Mouse (Mus musculus) layer of hippocampus, adult 8-10 months (tissue): Measurements from ENCODE around the gene Fat2. TPM values are rescaled to one million over a fixed set of nuclear protein-coding genes. Genes with fewer than 3 reads are reported as not detected.
A peak's percentile ranks its signal among the peaks of the same experiment; 100 is the strongest.

ENCODE experiments used
- DNase-seq, 2 experiments: peaks; one replicate each; pipeline ENCODE4 v3.0.0; 2022; ENCODE audit warnings: low spot score in 2 of 2
- total RNA-seq, 4 experiments: library from RNA; stranded (reverse); gene quantifications; 2 replicates each; pipeline ENCODE4 v1.2.4; 2022

Gene Fat2
- total RNA-seq, 4 experiments from 2014 or later: 0.21 to 0.35 (median 0.27) TPM

DNA sequence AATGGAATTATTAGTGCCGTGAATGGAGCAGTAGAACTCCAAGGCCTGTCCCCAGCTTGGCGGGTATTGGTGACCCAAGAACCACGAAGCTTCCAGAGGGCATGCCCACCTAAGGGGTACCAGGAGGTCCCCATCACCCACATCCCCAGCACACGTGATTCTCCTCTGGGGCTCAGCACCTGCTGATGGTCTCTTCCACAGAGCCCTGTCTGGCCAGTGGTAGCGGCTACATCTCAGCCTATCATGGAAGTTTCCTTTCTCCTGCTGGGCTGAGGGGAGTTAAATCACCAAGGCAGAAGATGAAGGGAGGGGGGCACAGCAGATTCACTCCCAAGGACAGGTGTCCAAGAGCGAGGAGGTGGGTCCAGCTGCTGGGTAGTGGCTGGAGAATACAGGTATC, 2.3 kb downstream of the Fat2 start:
- DNase-seq: no peak

DNA sequence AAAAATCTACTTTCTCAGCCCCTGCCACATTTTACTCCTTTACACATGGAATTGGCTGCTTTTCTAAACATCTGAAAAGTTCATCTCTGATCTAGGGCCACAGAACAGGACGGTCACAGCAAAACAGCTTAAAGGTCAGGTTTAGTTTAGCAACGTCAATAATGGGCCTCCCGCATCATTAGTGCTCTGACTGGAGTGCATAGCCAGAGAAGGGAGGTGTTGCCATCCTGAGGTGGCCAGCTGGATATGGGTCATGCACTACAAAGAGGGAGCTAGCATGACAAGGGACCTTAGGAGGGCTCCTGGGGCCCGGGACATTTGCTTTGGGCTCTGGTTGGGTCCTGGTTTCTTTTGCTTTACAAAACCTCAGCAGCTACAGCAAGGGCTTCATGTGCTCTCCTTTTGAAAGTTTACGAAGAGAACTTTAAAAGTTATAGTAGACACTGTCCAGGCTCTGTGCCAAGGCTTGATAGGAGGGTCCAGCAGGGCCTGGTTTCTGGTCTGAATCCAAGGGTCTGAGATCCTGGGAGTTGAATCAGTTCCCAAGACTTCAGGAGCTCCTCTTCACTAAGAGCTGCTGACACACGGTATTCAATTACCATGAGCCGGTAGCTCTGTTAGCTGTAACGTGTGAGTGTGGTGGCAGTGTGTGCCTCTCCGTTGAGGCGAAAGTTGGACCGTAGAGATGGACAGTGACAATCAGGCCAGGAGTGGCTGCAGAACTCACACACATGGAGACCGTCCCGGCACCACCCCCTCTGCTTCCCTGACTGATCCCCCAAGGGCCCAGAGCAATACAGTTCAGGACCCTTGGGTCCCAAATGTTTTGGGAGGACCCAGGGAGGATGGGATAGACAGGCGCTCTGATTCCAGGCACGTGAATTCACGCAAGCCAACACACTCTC, 6.2 kb downstream of the Fat2 start:
- DNase-seq: no peak

DNA sequence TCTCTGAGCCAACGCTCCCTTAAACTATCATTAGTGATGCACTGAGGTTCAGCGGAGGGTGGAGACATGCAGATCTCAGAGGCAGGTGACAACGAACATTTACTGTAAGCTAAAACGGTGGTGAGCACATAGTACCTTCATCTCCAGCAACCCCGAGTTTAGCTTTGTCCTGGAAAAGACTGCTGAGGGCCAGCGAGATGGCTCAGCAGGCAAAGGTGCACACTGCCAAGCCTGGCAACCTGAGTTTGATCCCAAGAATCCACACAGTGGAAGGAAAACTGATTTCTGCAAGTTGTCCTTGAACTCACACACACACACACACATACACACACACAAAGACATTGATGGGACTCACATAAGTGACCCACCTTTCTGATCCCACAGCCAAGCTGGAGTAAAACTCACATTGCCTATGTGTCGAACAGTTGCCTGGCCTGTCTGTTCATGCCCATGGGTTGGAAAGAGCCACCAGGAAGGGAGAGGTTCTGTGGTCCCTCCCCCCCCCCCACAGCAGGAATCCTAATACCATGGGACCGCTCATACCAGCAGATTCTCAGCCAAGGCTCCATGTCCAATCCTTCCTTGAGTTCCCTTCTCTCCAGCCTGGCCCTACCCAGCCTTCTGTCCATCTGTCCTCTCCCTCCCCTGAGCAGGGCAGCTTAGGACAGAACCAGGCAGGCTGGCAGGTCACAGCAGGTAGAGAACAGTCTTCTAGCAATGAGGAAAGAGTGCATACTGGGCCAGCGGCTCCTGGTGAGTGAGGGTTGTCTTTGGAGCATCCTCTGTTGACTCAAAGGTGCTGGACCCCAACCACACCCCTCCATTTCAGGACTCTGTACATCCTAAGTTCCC, 8.6 kb downstream of the Fat2 start:
- DNase-seq: no peak

DNA sequence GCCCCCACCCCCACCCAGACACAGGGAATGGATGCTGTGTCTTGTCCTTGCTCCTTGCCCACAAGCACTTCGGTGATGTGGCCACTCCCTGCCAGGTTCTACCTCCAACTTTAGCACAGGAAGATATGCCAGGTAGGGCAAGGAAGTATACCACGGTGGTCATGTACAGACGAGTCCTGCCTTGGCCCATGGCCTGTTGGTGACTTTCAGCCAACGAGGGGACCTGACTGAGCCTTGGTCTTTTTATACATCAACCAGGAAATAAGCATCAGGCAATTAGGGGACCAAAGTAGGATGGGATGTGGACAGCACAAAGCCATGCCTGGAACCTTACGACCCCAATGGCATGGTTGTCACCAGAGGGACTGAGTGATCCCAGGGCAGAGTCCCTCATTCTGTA, 9.3 kb downstream of the Fat2 start:
- DNase-seq: no peak

DNA sequence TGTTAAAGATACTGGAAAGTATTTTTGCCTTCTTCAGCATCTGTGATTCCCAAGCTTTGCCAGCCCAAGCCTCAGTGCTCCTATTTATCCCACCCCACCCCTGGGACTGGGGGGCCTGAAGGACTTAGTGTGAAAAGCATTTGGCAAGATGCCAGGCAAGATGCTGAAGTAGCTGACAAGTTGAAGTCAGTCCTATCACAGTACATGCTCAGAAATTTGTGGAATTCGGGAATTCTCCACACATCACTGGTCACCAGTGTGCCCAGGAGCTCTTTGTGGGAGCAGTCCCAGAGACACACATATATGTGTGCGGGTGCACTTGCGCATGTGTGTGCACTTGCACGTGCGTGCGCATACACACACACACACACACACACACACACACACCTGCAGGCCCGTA, 10.2 kb downstream of the Fat2 start:
- DNase-seq: no peak

DNA sequence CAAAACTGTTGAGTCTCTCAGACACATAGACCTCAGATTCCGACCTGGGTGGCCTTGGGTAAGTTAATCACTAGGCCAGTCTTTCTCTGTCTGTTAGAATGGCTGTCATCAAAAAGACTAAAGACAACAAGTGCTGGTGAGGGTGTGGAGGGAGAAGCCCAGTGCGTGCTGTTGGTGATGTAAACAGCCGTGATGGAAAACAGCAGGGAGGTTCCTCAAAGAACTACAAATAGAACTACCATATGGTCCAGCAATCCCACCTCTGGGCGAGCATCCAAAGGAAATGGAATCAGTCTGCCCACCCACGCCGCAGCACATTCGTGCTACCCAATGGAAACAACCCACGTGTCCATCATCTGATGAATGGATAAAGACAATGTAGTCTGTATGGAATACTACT, 12.5 kb downstream of the Fat2 start:
- peak; percentile 74 to 79 for DNase-seq

DNA sequence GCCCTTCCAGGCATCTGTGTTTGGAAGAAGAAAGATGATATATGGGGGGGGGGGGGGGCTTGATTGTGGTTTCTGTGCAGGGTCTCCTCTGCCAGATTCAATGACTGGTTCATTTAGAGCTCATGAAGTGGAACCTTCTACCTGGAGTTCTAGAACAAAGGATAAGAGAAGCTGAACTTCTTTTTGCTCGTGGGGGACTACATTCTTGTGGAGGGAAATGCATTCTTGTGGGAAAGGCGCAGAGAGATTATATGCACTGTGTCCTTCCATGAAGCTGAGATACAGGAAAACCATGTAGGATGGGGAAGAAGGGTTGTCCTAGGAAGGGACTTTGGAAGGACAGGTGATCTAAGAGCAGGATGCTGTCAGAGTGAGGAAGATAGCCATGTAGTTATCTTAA, 15.4 kb downstream of the Fat2 start:
- no peak for DNase-seq

DNA sequence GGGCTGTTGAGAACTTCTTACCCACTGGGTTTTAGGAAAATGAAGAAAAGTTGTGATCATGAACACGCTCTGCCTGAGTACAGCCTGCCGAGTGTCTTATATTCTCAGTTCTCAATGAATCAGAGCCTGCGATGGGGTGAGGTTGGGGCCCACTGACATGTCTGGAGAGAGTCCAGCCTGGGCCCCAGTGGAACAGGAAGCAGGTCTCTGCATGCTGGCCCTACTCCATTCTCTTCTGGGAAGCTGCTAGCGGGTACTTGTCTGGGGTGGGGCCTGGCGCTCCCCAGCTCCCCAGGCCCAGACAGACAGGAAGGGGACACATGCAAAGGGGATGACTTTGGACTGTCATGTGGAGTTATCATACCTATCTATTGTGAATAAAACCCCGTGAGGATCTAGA, 20.4 kb downstream of the Fat2 start:
- no peak for DNase-seq

DNA sequence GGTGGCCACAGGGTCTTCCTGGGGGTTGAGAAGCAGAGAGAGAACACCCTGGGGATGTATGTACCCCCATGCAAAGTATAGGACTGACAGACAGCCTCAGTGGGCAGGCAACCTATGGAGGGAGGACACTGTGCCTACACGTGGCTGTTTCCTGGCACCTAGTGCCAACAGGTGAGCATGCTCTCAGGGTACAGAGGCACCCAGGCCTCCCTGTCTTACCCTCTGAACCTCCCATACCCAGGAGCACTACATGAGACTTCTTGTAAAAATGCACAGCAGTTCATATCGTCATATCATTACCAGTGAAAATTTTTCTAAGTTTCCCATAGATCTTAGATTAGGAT, 21.7 kb downstream of the Fat2 start:
- DNase-seq: no peak

DNA sequence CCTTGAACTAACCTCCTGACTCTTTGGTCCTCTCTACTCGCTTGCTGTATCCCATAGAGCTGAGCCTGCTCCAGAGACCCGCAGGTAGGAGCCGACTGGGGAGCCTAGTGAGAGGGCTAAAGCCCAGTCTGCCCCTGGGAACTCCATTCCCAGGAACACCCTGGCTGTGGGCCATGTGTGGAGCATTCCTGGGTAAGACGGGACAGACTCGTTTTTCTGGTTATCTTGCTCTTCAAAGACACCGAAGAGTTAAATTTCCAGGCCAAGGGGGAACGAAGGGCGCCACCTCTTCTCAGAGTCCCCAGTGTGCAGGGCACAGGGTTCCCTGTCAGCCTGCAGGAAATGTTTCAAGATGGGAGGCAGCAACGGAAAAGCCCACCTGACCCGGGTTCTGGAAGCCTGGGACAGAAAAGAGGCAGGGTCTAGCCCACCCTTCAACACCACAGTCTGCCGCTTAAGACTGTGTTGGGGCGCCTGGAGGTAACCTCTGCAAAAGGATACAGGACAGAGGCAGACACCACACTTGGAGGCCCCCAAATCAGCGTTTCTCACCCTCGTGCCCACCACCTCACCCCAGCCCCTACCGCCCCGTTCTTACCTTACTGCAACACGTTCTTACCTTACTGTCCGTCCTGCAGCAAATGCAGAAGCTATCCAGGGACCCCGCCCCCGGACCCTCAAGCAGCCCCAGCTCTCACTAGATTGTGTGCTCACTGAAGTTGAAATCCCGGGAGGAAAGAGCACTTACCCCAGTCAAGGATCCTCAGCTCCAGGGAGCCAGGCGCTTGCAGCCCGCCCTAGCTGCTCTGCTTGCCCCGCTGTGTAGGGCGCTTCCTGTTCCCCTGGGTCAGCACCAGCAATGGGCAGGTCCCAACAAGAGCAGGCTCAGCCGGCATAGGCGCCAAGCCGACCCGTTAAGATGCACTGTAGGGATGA, 22.3 kb downstream of the Fat2 start:
- DNase-seq: no peak

DNA sequence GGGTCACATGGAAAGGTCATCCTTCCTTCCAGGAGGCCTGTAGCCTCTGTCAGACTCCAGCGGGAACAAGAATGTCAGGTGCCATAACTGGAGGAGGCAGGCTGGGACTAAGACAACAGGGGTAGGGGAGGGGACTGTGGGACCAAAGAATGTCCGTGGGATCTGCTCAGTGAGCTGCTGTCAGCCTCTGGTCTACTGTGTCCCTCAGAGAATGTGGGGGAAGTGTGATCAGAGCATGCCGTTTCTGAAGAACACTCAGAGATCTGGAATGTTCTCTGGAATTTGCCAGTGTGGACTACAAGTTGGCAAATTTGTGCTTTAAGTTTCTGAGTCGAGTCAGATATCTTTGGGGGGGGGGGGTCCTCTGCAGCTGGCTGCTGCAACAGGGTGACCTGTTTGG, 34.0 kb downstream of the Fat2 start:
- DNase-seq: no peak

DNA sequence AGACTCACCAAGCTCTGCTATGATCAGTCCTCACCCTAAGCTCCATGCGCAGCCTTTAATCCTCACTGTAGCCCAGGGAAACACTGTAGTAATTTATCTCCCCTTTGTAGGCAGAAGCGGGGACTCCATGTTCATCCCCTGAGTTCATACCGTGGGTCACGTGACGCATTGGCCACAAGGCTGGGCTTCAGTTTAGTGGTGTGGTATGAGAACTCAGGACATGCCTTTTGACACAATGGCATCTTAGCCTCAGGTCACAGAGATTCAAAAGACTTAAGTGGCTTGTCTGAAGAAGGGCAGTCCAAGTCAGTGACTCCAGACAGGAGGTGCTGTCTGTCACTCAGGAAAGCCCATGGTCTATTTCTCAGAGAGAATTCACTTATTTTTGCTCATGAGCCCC, 43.2 kb downstream of the Fat2 start:
- no peak for DNase-seq

DNA sequence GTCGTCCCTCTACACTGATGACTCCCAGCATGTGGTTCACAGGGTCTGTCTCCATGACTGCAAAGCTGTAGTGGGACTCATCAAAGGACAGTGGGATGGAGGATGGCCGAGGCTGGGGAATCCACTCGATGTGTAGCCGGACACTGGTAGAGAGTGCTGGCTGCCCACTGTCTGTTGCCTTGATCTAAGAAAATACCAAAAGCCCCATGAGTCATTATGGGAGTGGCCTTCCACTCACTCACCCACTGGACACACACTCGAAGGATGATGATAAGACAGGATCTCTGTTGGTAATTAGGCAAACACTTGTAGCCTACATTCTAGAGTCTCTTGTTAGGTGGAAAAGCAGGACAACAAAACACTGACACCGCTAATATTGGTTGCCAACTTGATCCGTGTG, 44.5 kb downstream of the Fat2 start:
- DNase-seq: no peak

DNA sequence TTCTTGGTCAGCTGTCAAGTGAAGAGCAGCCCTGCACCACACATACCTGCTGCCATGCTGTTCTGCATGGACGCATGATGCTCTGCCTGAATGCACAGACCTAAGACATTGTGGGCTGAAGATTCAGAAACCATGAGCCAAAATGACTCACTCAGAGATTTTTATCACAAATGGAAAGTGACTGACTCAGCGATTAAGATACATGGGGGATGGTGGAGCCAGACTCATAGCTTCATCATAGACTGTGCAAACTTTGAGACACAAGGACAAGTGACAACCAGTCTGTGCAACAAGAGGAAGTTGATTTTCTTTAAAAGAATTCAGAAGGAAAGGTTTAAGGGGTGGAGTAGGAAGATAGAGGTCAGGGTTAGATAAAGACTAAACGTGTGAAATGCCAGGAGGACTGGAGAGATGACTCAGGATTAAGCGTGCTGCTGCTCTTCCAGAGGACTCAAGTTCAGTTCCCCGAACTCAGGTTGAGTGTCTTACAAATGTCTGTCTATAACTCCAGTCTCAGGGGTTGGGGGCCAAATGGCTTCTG, 46.4 kb downstream of the Fat2 start:
- no peak for DNase-seq

DNA sequence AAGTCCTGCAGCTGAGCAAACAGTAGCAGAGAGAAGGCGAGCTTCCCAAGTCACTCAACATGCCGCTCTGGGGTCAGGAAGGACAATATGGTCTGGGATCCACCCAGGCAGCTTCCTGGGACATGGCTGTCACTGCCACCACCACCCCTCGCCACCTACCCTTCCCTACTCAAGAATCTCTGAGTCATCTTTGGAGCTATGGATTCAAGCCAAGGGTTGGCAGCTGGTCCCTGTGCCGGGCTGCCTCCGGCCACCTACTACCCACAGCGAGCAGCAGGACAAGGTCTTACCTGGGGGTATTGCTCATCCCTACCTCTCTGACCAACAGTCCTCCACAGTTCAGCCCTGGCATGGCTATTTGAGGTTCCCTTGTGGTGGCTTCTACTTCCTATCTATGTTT, 61.6 kb downstream of the Fat2 start:
- no peak for DNase-seq

DNA sequence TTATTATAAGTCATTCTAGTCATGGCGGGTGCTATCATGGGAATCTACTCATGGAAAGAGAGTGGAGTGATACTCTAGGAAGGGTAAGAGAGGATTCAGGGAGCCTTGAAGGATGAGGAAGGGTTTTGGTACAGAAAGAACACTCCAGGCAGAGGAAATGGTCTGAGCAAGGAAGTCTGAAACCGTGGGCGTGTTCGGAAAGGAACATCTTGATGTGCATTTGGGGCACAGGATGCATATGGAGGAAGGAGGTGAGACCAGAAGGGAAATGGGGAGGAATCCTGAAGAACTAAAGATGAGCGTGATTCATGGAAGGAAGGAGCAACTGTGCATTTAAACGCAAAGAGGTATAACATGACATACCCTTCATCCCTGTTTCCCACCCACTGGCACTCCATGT, 67.8 kb downstream of the Fat2 start:
- DNase-seq: no peak

DNA sequence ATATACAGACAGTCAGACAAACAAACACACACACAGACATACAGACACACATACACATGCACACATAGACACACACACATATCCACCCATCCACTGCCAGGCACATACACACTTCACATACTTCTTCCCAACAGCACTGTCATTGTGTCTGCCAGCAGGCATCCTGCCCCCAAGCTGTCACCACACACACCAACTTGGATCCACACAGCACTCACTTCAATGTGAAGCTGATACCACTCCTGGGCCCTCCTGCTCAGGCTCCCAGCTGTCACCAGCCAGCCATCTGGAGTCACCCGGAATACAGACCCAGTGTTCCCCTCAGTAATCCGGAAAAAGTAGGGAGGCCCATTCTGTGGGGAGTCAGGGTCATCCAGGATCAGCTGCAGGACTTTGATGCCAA, 70.7 kb downstream of the Fat2 start:
- no peak for DNase-seq

DNA sequence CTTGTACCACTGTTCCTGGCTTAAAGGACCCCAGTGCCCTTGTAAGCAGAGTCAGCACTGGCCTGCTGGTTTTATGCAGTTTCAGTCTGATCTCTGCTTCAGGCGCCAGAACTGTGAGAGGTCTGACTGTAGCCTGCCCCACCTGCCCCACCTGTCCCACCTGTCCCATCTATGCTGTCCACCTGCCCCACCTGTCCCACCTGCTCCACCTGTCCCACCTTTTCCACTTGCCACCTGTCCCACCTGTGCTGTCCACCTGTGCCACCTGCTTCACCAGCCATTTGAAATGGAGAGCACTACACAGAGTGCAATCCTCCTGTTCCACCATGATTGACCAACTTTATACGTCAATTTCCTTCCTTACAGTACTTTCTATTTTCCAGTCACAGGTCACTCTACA, 72.0 kb downstream of the Fat2 start:
- no peak for DNase-seq

DNA sequence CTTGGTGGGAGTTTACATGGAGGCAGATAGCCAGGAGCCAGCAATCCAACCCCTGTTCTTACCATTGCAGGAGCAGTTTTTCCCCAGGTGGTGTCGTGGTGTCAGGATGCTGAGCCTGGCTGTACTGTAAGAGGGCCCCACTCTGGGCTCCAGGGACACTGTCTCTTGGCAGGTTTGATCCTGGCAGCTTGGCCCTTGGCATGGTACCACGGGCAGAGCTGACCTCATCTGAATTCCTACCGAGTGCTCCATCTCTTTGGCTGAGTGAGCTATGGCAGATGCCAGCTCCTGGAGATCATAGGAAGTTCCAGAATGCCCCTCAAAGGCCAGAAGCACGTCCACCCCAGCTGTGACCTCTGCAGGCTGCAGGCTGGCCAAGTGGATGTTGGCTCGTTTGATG, 74.4 kb downstream of the Fat2 start:
- no peak for DNase-seq

DNA sequence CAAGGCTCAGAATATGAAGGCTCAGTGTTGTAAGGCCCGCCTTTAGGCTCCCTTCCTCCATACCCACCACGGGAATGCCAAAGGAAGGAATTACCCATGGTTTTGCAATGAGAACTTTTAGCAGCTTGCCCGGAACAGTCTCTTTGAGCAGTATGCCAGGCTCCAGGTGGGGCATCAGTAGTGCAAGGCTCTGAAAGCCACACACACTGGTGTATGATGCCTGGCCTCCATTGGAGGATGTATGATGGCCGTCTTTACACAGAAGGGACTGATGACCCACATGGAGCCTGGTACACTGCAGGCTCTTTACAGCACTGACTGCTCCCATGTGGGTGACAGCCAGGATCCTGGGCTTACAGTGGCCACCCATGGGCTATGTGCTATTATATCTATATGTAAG, 75.3 kb downstream of the Fat2 start:
- DNase-seq: no peak

DNA sequence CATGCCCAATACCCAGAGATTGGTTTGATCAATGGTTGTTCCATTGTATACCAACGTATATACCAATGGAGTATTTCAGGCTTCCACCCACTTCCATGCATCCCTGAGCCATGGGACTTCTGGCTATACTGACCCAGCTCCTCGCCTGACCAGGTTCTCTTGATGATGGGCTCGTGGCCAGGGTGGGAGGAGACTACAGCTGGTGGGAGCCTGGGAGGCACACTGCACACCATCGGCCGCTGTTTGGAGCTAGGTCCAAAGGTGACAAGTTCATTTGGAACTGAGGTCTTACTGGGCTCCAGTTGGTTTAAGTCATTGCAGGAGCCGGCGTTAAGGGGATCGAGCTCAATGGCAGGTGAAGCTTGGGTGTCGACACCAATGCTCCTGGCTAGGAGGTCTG, 83.0 kb downstream of the Fat2 start:
- DNase-seq: no peak
